Mouse (Mus musculus): ENCODE results near the gene Rabif.
A peak's percentile ranks its signal among the peaks of the same experiment; 100 is the strongest.

DNA sequence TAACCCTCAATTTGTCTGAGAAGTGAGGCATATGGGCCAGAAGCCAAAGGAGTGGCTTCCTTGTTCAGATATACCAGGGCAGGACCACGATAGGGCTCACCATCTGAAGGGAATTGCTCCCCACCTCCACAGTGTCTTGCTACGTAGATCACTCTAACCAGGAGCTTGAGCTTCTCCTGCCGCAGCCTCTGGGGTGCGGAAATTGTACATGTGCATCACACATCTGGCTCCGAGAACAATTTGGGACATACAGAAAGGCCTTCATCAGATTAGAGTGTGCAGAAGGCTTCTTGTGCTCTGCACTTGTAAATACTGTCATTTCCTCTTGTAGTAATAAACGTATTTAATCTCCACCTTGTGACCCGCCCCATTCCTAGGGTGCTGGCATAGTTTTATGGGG, 26.7 kb downstream of the Rabif start:
- peak; percentile 44 to 58 for TF ChIP-seq EP300 (IDR thresholded peaks at IDR 0.05; ENCODE audit: low read depth in 1 of 2, low read length in 2 of 2)
- TF ChIP-seq CTCF (IDR thresholded peaks at IDR 0.05 in 2 of 3, conservative IDR thresholded peaks at IDR 0.05 in 1 of 3; ENCODE audit: control insufficient read depth in 1 of 3, insufficient read depth in 1 of 3, low read depth in 2 of 3, low read length in 3 of 3, poor library complexity in 1 of 3, severe bottlenecking in 1 of 3): no peak
